Mouse (Mus musculus) R1 (cell line): ENCODE results near the gene Cdc20b.
"Not testable (repeated sequence)": the region's sequence is repeated elsewhere in the genome, so short reads cannot be mapped to it uniquely, and the experiment has no call there.

Experiments used
- DNase-seq: peaks from one replicate; pipeline ENCODE4 v3.0.0-alpha.2; 2018; ENCODE audit warnings: low read depth, low spot score

Gene Cdc20b

GRCm38 (mm10) chr13:113034950-113035421, at the start of gene Cdc20b:
TSS of gene Cdc20b (plus strand) at chr13:113035111.
- DNase-seq: peak; percentile 42

- DNase-seq: peak; percentile 95
Observed at GRCm38 (mm10) chr13:112985605-112986450, 49.1 kb upstream of the Cdc20b start.

- DNase-seq: peak; percentile 29
Observed at GRCm38 (mm10) chr13:112986451-112986950, 48.4 kb upstream of the Cdc20b start.

- DNase-seq: peak; percentile 96
Observed at GRCm38 (mm10) chr13:112987532-112987943, 47.4 kb upstream of the Cdc20b start, which contains the start of gene Ccno. TSS of gene Ccno (plus strand) at chr13:112987802.

GRCm38 (mm10) chr13:112987991-112988390, 46.9 kb upstream of the Cdc20b start:
- DNase-seq: peak; percentile 66

- no peak for DNase-seq
Observed at GRCm38 (mm10) chr13:112988866-112989265, 46.0 kb upstream of the Cdc20b start.

- peak; percentile 31 for DNase-seq
Observed at GRCm38 (mm10) chr13:112989541-112989940, 45.4 kb upstream of the Cdc20b start.

GRCm38 (mm10) chr13:112990346-112990745, 44.6 kb upstream of the Cdc20b start:
- no peak for DNase-seq

GRCm38 (mm10) chr13:112993531-112994152, 41.3 kb upstream of the Cdc20b start, which contains the start of gene Mcidas:
TSS of gene Mcidas (plus strand) at chr13:112993845.
- DNase-seq: peak; percentile 41

- DNase-seq: peak; percentile 87
Observed at GRCm38 (mm10) chr13:112994191-112994590, 40.7 kb upstream of the Cdc20b start.

- DNase-seq: no peak
Observed at GRCm38 (mm10) chr13:112996407-112996806, 38.5 kb upstream of the Cdc20b start.

GRCm38 (mm10) chr13:112997369-112997768, 37.5 kb upstream of the Cdc20b start:
- no peak for DNase-seq

- peak; percentile 46 for DNase-seq
Observed at GRCm38 (mm10) chr13:112998427-112999201, 36.3 kb upstream of the Cdc20b start.

GRCm38 (mm10) chr13:113000090-113000489, 34.8 kb upstream of the Cdc20b start:
- DNase-seq: no peak

- no peak for DNase-seq
Observed at GRCm38 (mm10) chr13:113000576-113001318, 34.2 kb upstream of the Cdc20b start.

GRCm38 (mm10) chr13:113012683-113013082, 22.2 kb upstream of the Cdc20b start:
- DNase-seq: no peak

- not testable (repeated sequence) for DNase-seq
Observed at GRCm38 (mm10) chr13:113013174-113013953, 21.5 kb upstream of the Cdc20b start.

GRCm38 (mm10) chr13:113021521-113021920, 13.4 kb upstream of the Cdc20b start:
- no peak for DNase-seq

- no peak for DNase-seq
Observed at GRCm38 (mm10) chr13:113022467-113022866, 12.4 kb upstream of the Cdc20b start.
